ENCODE assay signal across 14 mouse cellular contexts in genomic region chr15:79936374-79936751, GRCm38 (mm10).
"Had no signal": no experiment of that assay in that cellular context is flagged by ENCODE, and none has a peak within 500 bp of the region (broad histone marks: within the 10 kb centered on the region; RNA-seq: fewer than 3 reads in every experiment).

No protein-coding gene starts in this region.

- H3K4me2 ChIP-seq: liver, embryonic 13.5 days; midbrain, embryonic 11.5 days; midbrain, embryonic 15.5 days; neural tube, embryonic 13.5 days had no signal

- H3K36me3 ChIP-seq: liver, embryonic 13.5 days; midbrain, embryonic 15.5 days; neural tube, embryonic 13.5 days had no signal

- H3K4me3 ChIP-seq: left cerebral cortex, adult 2 months; liver, embryonic 13.5 days; midbrain, embryonic 15.5 days; neural tube, embryonic 13.5 days had no signal

- H3K27ac ChIP-seq: left cerebral cortex, adult 2 months; liver, embryonic 13.5 days; midbrain, embryonic 15.5 days; neural tube, embryonic 13.5 days; stomach, postnatal 0 days had no signal

- H3K9me3 ChIP-seq: liver, embryonic 13.5 days; midbrain, embryonic 15.5 days; neural tube, embryonic 13.5 days had no signal

- H3K9ac ChIP-seq: liver, embryonic 13.5 days; midbrain, embryonic 15.5 days; neural tube, embryonic 13.5 days had no signal

- DNase-seq: kidney, adult 18-20 months; kidney, postnatal 10 days; kidney, postnatal 36 days; layer of hippocampus, postnatal 36 days; liver, embryonic 13.5 days; lung, adult 2 months; lung, postnatal 14 days; lung, postnatal 4 days; thymus, postnatal 25 days had no signal

- ATAC-seq: midbrain, embryonic 15.5 days had no signal
